Mouse (Mus musculus): ENCODE results near the gene Gata3. TPM values are rescaled to one million over a fixed set of nuclear protein-coding genes. Genes with fewer than 3 reads are reported as not detected.

Gene Gata3
- polyA plus RNA-seq (2014; fragmentation: Illumina TruSeq; extraction: RNeasy Lipid Tissue Mini Kit (QIAGEN cat#74804); ENCODE audit: low read depth, low replicate concordance) = 1.0 TPM

DNA sequence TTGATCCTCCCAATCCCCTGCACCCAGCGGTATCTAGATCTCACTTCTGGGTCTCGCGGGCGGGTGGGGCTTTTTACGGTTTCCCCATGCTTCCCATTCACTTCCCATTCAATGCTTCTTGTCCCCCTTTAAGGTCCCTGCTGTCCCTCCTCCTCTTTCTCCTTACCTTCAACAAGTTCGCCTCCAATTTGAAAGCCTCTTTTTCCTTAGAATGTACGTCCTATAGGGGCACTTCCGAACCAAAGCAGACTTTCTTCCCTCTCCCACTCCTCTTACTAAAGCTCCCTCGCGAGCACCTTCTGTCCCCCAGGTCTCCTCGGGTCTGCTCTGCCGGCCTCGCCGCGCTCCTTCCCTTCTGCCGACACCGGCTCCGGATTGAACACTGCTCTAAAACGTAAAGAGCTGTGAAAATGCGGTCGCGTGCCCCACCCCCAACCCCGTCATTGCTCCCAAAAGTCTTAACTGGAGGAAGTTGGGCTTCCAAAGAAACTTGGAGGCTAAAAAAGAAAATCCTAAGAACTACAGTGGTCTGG, at the start of gene Gata3:
Gata3 (minus strand) TSS at position 384 of the 533 bp plus-strand sequence.

DNA sequence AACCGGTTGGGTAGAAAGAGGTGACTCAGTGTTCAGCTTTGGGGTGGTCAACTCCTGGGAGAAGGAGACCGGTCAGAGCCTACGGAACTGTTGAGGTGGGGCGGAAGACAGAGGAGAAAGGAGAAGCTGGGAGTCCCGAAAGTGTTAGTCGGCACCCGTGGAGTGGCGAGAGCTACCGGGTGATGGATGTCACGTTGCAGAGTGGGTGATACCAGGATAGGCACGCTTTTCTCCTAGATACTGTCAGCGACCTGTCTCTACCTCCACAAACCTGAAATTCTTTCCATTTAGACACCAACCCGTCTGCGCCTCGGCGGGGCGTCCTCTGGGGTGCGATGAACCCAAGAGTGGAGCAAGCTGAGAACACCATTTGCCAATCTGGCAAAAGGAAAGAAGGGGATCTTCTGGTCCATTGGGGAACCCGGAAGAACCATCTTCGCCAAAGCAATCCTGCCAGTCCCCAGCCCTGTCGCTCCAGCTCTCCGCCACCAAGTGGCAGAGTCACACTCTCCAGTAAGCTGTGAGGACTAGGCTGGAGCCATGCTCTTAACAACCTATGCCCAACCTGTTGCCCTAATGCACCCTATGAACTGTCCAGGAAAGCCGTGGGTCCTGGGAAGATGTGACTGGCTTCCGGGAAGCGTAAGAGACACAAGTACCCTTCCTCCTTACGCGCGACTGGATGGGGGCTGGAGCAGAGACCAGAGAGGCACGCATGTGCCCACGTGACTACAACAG, 752 bp downstream of the Gata3 start, which contains the start of gene 9230102O04Rik:
9230102O04Rik (minus strand) TSS at position 628 of the 738 bp plus-strand sequence.

DNA sequence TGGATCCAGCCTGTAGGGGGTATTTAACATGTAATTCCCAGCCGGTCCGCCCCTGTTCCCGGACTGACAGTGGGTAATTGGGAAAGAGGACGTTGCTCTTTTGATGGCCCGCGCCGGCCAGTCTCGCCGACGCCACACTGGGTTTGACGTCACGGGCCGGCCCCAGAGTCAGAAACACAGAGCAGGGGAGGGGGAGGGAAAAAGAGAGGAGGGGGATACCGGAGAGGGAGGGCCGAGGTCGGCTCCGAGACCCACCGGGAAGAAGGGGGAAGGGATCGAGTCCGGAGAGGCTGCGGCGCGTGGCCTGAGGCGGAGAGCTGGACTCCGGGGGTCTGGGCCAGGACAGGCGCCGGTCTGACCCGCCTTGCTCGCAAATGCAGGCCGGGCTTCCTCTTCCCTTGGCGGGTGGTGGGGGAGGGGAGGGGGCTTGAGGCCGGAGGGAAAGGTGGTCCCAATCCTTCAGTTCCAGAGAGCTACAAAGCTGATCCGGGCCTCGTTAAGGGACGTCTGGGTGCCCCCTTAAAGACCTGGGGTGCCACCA, 8.7 kb downstream of the Gata3 start, which contains the start of gene 4930412O13Rik:
4930412O13Rik (plus strand) TSS at position 202 of the 541 bp plus-strand sequence.

Other genes with a start within 250 kb of the Gata3 start
- 5.0 TPM for gene 4930412O13Rik, start 8.8 kb downstream of the Gata3 start, polyA plus RNA-seq (2014; fragmentation: Illumina TruSeq; extraction: RNeasy Lipid Tissue Mini Kit (QIAGEN cat#74804); ENCODE audit: low read depth, low replicate concordance)
- not detected for gene 9230102O04Rik, start 494 bp downstream of the Gata3 start, polyA plus RNA-seq (2014; fragmentation: Illumina TruSeq; extraction: RNeasy Lipid Tissue Mini Kit (QIAGEN cat#74804); ENCODE audit: low read depth, low replicate concordance)
- gene Taf3, start 158.6 kb upstream of the Gata3 start, polyA plus RNA-seq (2014; fragmentation: Illumina TruSeq; extraction: RNeasy Lipid Tissue Mini Kit (QIAGEN cat#74804); ENCODE audit: low read depth, low replicate concordance) = 15.0 TPM
- gene Atp5c1, start 190.5 kb upstream of the Gata3 start, polyA plus RNA-seq (2014; fragmentation: Illumina TruSeq; extraction: RNeasy Lipid Tissue Mini Kit (QIAGEN cat#74804); ENCODE audit: low read depth, low replicate concordance) = 283 TPM
- 8.9 TPM for gene Kin, start 190.6 kb upstream of the Gata3 start, polyA plus RNA-seq (2014; fragmentation: Illumina TruSeq; extraction: RNeasy Lipid Tissue Mini Kit (QIAGEN cat#74804); ENCODE audit: low read depth, low replicate concordance)
- 19.8 TPM for gene Itih2, start 241.4 kb upstream of the Gata3 start, polyA plus RNA-seq (2014; fragmentation: Illumina TruSeq; extraction: RNeasy Lipid Tissue Mini Kit (QIAGEN cat#74804); ENCODE audit: low read depth, low replicate concordance)

Data from testis, adult 10 weeks (tissue).